Mouse (Mus musculus) neural tube, embryonic 15.5 days (tissue): ENCODE measurements around the gene Olfr786. TPM values are rescaled to one million over a fixed set of nuclear protein-coding genes. Genes with fewer than 3 reads are reported as not detected.

Experiments used
- ATAC-seq: fragments of 200-750 bp; cut with Nextera tagmentation; 2 replicates; pipeline ENCODE4 v1.8.0; 2017; ENCODE audit warnings: mild to moderate bottlenecking, moderate TSS enrichment, moderate library complexity; ENCODE audit not compliant: low FRiP score
- H3K27ac ChIP-seq: fragments of 300-500 bp; sonication (generic); replicated peaks from 2 replicates; pipeline ENCODE4 v1.5.1; 2015; ENCODE audit warnings: mild to moderate bottlenecking, inconsistent platforms
- H3K27me3 ChIP-seq: fragments of 300-500 bp; sonication (generic); replicated peaks from 2 replicates; pipeline ENCODE4 v1.6.1; 2015; ENCODE audit warnings: inconsistent platforms
- H3K36me3 ChIP-seq: fragments of 300-500 bp; sonication (generic); 2 replicates; pipeline ENCODE4 v1.6.1; 2015; ENCODE audit warnings: inconsistent platforms
- H3K4me1 ChIP-seq: fragments of 300-500 bp; sonication (generic); 2 replicates; pipeline ENCODE4 v1.6.1; 2015; ENCODE audit warnings: inconsistent platforms
- H3K4me2 ChIP-seq: fragments of 300-500 bp; sonication (generic); 2 replicates; pipeline ENCODE4 v1.6.1; 2015; ENCODE audit warnings: inconsistent platforms, mild to moderate bottlenecking, moderate library complexity
- H3K4me3 ChIP-seq: fragments of 300-500 bp; sonication (generic); replicated peaks from 2 replicates; pipeline ENCODE4 v1.5.1; 2015; ENCODE audit warnings: mild to moderate bottlenecking, inconsistent platforms
- H3K9ac ChIP-seq: fragments of 300-500 bp; sonication (generic); replicated peaks from 2 replicates; pipeline ENCODE4 v1.6.1; 2015; ENCODE audit warnings: mild to moderate bottlenecking, inconsistent platforms
- H3K9me3 ChIP-seq: fragments of 300-500 bp; sonication (generic); replicated peaks from 2 replicates; pipeline ENCODE4 v1.6.1; 2016; ENCODE audit warnings: inconsistent platforms
- WGBS: fragments of 180-500 bp; shearing (Covaris S2); methylation state at CpG from one replicate; pipeline ENCODE4 v1.1.7; 2015; ENCODE audit warnings: mixed read lengths; 5-methylcytosine and 5-hydroxymethylcytosine counted together
- polyA plus RNA-seq: library from polyadenylated mRNA; unstranded; fragments of >200 nt; fragmentation: Nextera tagmentation; extraction: Ambion mirVana; gene quantifications from 2 replicates; pipeline ENCODE4 v1.2.1, GENCODE M21; 2015

Olfr786 gene
- polyA plus RNA-seq, result not detected in 2 replicates

- ATAC-seq, result no peak
- Histone ChIP-seq H3K27ac (no peak within 1 kb of the TSS), H3K4me3 (no peak within 1 kb of the TSS), H3K27me3 (no peaks in the 10 kb centered on the region), H3K36me3 (no peaks in the 10 kb centered on the region), H3K4me2 (no peak within 1 kb of the TSS), H3K9me3 (no peaks in the 10 kb centered on the region), H3K4me1 (no peaks in the 10 kb centered on the region), H3K9ac (no peak within 1 kb of the TSS)
These were observed at the start of gene Olfr786 for GRCm38 (mm10) chr10:129427006-129427405. TSS of gene Olfr786 (plus strand) at chr10:129427306.

DNA sequence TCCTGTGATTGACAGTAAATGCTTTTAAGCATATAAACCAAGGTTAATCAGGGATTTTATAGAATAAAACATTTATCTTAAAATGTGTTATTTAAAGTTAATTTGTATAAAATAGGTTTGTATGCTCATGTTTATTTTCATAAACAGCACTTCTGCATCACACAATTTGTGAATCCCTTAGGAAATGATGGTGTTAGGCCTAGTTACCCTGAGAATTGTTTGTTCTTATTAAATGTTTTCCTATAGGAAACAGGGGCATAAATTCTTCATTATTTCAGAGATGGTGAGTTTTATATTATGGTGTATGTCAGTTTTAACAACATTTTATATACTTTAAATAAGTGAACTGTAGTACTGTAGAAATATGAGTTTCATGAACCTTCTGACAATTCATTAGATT, 43.3 kb upstream of the Olfr786 start, which contains the start of gene Olfr784:
Gene Olfr784, plus strand, starts transcription at position 301 of the 400 bp plus-strand sequence.
- H3K27me3 ChIP-seq, result no peaks in the 10 kb centered on the region
- H3K27ac ChIP-seq, result no peak within 1 kb of the TSS
- no peak within 1 kb of the TSS for H3K4me2 ChIP-seq
- no peak within 1 kb of the TSS for H3K9ac ChIP-seq
- H3K4me1 ChIP-seq, result no peaks in the 10 kb centered on the region
- ATAC-seq, result no peak
- no peaks in the 10 kb centered on the region for H3K36me3 ChIP-seq
- no peaks in the 10 kb centered on the region for H3K9me3 ChIP-seq
- H3K4me3 ChIP-seq, result no peak within 1 kb of the TSS

GRCm38 (mm10) chr10:129400892-129401291, 26.2 kb upstream of the Olfr786 start:
- H3K9ac ChIP-seq, result no peak overlapping the region
- no peak overlapping the region for H3K27ac ChIP-seq
- WGBS, result 45% methylated on average over 5 of the region's 5 CpGs
- H3K4me3 ChIP-seq, result no peak overlapping the region
- no peak overlapping the region for H3K4me2 ChIP-seq
- no peaks in the 10 kb centered on the region for H3K27me3 ChIP-seq
- no peaks in the 10 kb centered on the region for H3K36me3 ChIP-seq
- no peaks in the 10 kb centered on the region for H3K9me3 ChIP-seq
- no peak for ATAC-seq
- H3K4me1 ChIP-seq, result no peaks in the 10 kb centered on the region

GRCm38 (mm10) chr10:129405126-129405525, 22.0 kb upstream of the Olfr786 start, which contains the start of gene Olfr785:
TSS of gene Olfr785 (plus strand) at chr10:129405426.
- 82% methylated on average over 2 of the region's 2 CpGs for WGBS
- H3K9me3 ChIP-seq, result no peaks in the 10 kb centered on the region
- no peak for ATAC-seq
- H3K4me1 ChIP-seq, result no peaks in the 10 kb centered on the region
- H3K4me3 ChIP-seq, result no peak within 1 kb of the TSS
- no peaks in the 10 kb centered on the region for H3K36me3 ChIP-seq
- H3K27ac ChIP-seq, result no peak within 1 kb of the TSS
- H3K27me3 ChIP-seq, result no peaks in the 10 kb centered on the region
- H3K4me2 ChIP-seq, result no peak within 1 kb of the TSS
- H3K9ac ChIP-seq, result no peak within 1 kb of the TSS

- H3K9ac ChIP-seq, result no peak within 1 kb of the TSS
- no peaks in the 10 kb centered on the region for H3K27me3 ChIP-seq
- no peak within 1 kb of the TSS for H3K4me2 ChIP-seq
- H3K27ac ChIP-seq, result no peak within 1 kb of the TSS
- no peak within 1 kb of the TSS for H3K4me3 ChIP-seq
- H3K4me1 ChIP-seq, result no peaks in the 10 kb centered on the region
- WGBS, result 84% methylated on average over 3 of the region's 3 CpGs
- no peaks in the 10 kb centered on the region for H3K36me3 ChIP-seq
- no peak for ATAC-seq
- no peaks in the 10 kb centered on the region for H3K9me3 ChIP-seq
These were observed 34.5 kb downstream of the Olfr786 start, which contains the start of gene Olfr787 for GRCm38 (mm10) chr10:129461562-129461961. TSS of gene Olfr787 (plus strand) at chr10:129461862.

DNA sequence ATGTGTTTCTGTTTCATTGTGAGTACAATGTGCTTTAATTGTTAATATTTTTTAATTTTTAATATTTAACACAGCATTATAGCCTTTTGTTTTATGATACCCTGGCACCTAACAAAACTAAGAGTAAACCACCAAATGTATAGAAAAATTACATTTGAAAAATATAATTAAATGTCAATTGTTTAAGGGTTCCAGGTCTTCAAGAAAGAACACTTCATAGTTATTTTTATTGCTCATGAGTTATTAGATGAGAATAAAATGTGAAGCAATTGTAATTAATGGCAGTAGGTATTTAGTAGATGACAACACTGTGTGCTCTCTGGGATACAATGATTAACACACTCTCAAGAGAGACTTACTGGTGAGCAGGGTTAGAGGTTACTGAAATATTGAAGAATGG, 43.6 kb downstream of the Olfr786 start, which contains the start of gene Olfr788:
Gene Olfr788, plus strand, starts transcription at position 301 of the 400 bp plus-strand sequence.
- no peak for ATAC-seq
- Histone ChIP-seq H3K9ac (no peak within 1 kb of the TSS), H3K9me3 (no peaks in the 10 kb centered on the region), H3K27me3 (no peaks in the 10 kb centered on the region), H3K4me3 (no peak within 1 kb of the TSS), H3K4me2 (no peak within 1 kb of the TSS), H3K36me3 (no peaks in the 10 kb centered on the region), H3K27ac (no peak within 1 kb of the TSS), H3K4me1 (no peaks in the 10 kb centered on the region)

DNA sequence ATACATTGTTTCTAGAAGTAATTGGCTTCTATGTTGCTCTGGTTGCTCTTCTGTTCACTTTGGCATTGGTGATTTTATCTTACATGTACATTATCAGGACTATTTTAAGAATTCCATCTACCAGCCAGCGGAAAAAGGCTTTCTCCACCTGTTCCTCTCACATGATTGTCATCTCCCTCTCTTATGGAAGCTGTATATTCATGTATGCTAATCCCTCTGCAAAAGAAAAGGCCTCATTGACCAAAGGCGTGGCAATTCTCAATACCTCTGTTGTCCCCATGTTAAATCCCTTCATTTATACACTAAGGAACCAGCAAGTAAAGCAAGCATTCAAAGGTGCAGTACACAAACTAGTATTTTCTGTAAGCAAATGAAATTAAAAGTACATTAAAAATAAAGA, 46.1 kb downstream of the Olfr786 start:
- no peak overlapping the region for H3K27ac ChIP-seq
- H3K9me3 ChIP-seq, result no peaks in the 10 kb centered on the region
- H3K36me3 ChIP-seq, result no peaks in the 10 kb centered on the region
- H3K9ac ChIP-seq, result no peak overlapping the region
- 73% methylated on average over 2 of the region's 2 CpGs for WGBS
- H3K27me3 ChIP-seq, result no peaks in the 10 kb centered on the region
- no peak overlapping the region for H3K4me2 ChIP-seq
- no peak overlapping the region for H3K4me3 ChIP-seq
- no peak for ATAC-seq
- H3K4me1 ChIP-seq, result no peaks in the 10 kb centered on the region

DNA sequence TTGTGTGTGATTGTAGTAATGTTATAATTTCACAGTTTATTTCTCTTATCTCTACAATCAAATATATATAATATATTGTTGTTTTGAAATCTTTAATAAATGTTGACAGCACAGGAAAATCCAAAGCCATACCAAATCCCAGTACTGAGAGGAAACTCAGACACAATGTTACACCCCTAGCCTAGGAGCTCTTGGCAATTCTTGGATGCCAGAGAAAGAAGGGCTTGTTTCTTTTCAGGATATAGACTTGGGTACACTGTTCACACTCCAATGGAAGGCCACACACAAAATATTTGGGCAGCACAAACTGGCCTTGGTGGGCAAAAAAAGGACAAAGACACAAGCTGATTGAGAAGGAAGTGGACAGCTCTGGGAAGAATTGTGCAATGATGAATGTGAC, 46.6 kb downstream of the Olfr786 start:
- no peak for ATAC-seq

DNA sequence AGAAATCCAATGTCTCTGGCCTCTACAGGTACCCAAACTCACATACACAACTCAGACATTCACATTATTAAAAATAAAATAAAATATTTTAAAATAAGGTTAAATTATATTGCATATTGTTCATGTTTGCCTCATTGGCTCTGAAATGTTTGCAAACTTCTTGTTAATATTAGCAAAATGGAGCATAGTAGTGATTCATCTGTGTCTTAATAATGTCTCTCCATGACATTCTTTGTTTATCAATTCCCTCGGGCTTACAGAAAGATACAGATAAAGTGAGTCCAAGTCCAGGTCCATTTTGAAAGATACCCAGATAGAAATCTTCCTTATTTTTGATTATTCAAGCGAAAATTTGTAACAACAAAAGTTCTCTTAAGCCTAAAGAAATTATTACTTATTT, 57.3 kb downstream of the Olfr786 start, which contains the start of gene Olfr789:
Gene Olfr789, plus strand, starts transcription at position 301 of the 400 bp plus-strand sequence.
- no peak within 1 kb of the TSS for H3K4me2 ChIP-seq
- ATAC-seq, result no peak

More for the DNA sequence above, 46.6 kb downstream of the Olfr786 start:
- no peaks in the 10 kb centered on the region for H3K9me3 ChIP-seq
- H3K4me2 ChIP-seq, result no peak overlapping the region
- H3K9ac ChIP-seq, result no peak overlapping the region
- no peak overlapping the region for H3K4me3 ChIP-seq
- H3K27ac ChIP-seq, result no peak overlapping the region
- H3K4me1 ChIP-seq, result no peaks in the 10 kb centered on the region
- no peaks in the 10 kb centered on the region for H3K36me3 ChIP-seq
- no peaks in the 10 kb centered on the region for H3K27me3 ChIP-seq

More for the DNA sequence above, 57.3 kb downstream of the Olfr786 start, which contains the start of gene Olfr789:
- Histone ChIP-seq H3K36me3 (no peaks in the 10 kb centered on the region), H3K9ac (no peak within 1 kb of the TSS), H3K9me3 (no peaks in the 10 kb centered on the region), H3K4me3 (no peak within 1 kb of the TSS), H3K4me1 (no peaks in the 10 kb centered on the region), H3K27me3 (no peaks in the 10 kb centered on the region), H3K27ac (no peak within 1 kb of the TSS)
- 78% methylated on average over 2 of the region's 2 CpGs for WGBS

Other genes with a start within 250 kb of the Olfr786 start
- not detected in 2 replicates for gene Olfr772, start 249.4 kb upstream of the Olfr786 start, polyA plus RNA-seq
- gene Olfr773, start 239.9 kb upstream of the Olfr786 start, polyA plus RNA-seq, result not detected in 2 replicates
- gene Olfr774, start 191.1 kb upstream of the Olfr786 start, polyA plus RNA-seq, result not detected in 2 replicates
- not detected in 2 replicates for gene Olfr775, start 178.9 kb upstream of the Olfr786 start, polyA plus RNA-seq
- gene Olfr776, start 168.2 kb upstream of the Olfr786 start, polyA plus RNA-seq, result not detected in 2 replicates
- gene Olfr777, start 155.8 kb upstream of the Olfr786 start, polyA plus RNA-seq, result not detected in 2 replicates
- gene Olfr780, start 109.2 kb upstream of the Olfr786 start, polyA plus RNA-seq, result not detected in 2 replicates
- not detected in 2 replicates for gene Olfr781, start 98.5 kb upstream of the Olfr786 start, polyA plus RNA-seq
- not detected in 2 replicates for gene Olfr782, start 78.5 kb upstream of the Olfr786 start, polyA plus RNA-seq
- gene Olfr784, start 43.2 kb upstream of the Olfr786 start, polyA plus RNA-seq, result 0.14 TPM in 2 replicates
- gene Olfr785, start 21.9 kb upstream of the Olfr786 start, polyA plus RNA-seq, result not detected in 2 replicates
- gene Olfr787, start 34.6 kb downstream of the Olfr786 start, polyA plus RNA-seq, result not detected in 2 replicates
- not detected in 2 replicates for gene Olfr788, start 43.7 kb downstream of the Olfr786 start, polyA plus RNA-seq
- gene Olfr789, start 57.4 kb downstream of the Olfr786 start, polyA plus RNA-seq, result not detected in 2 replicates
- not detected in 2 replicates for gene Olfr790, start 71.2 kb downstream of the Olfr786 start, polyA plus RNA-seq
- not detected in 2 replicates for gene Olfr791, start 94.5 kb downstream of the Olfr786 start, polyA plus RNA-seq
- not detected in 2 replicates for gene Olfr792, start 111.9 kb downstream of the Olfr786 start, polyA plus RNA-seq
- gene Olfr794, start 140.3 kb downstream of the Olfr786 start, polyA plus RNA-seq, result not detected in 2 replicates
- gene Olfr796, start 185.3 kb downstream of the Olfr786 start, polyA plus RNA-seq, result not detected in 2 replicates
- not detected in 2 replicates for gene Olfr798, start 200.6 kb downstream of the Olfr786 start, polyA plus RNA-seq
- gene Olfr799, start 210.2 kb downstream of the Olfr786 start, polyA plus RNA-seq, result not detected in 2 replicates
- gene Olfr800, start 230.4 kb downstream of the Olfr786 start, polyA plus RNA-seq, result not detected in 2 replicates
- gene Olfr801, start 246.6 kb downstream of the Olfr786 start, polyA plus RNA-seq, result not detected in 2 replicates